ENCODE assay signal across 8 mouse cellular contexts in genomic region chr12:86421490-86421904, GRCm38 (mm10).
DNase-seq lines count a peak whose midpoint lies in the region; ATAC-seq and TF ChIP-seq lines count a peak whose summit lies in the region.

No protein-coding gene starts in this region.

- peak overlapping the region; percentile 32 for H3K9ac ChIP-seq in embryonic facial prominence, embryonic 14.5 days (ENCODE audit: low read depth, low read length)
- H3K9ac ChIP-seq in heart, embryonic 16.5 days (ENCODE audit: low read length): peak overlapping the region; percentile 71
- peak overlapping the region; percentile 53 for H3K9ac ChIP-seq in liver, adult 2 months (ENCODE audit: low read depth, low read length)

- peak; percentile 72; the same call in 1 of the 2 replicates for ATAC-seq in embryonic facial prominence, embryonic 14.5 days (ENCODE audit: low read depth)
- peak; percentile 87 for ATAC-seq in heart, embryonic 16.5 days (replicated peaks; ENCODE audit: extremely low read depth, insufficient read depth, low FRiP score)

- peaks cover 75% of the 10 kb centered on the region for H3K27me3 ChIP-seq in embryonic facial prominence, embryonic 14.5 days (replicated peaks; ENCODE audit: control insufficient read depth, insufficient read depth, low read length)
- peaks cover 53% of the 10 kb centered on the region for H3K27me3 ChIP-seq in heart, embryonic 16.5 days (ENCODE audit: control insufficient read depth, insufficient read depth, low read length)
- H3K27me3 ChIP-seq in liver, adult 2 months (ENCODE audit: control insufficient read depth, insufficient read depth, low read length): peaks cover 11% of the 10 kb centered on the region

- WGBS in lung, adult 2 months: 2% methylated on average over 37 of the region's 37 CpGs
- WGBS in embryonic facial prominence, embryonic 14.5 days: 0% methylated on average over 35 of the region's 37 CpGs
- WGBS in heart, embryonic 16.5 days: under 1% methylated on average over 34 of the region's 37 CpGs
- under 1% methylated on average over 37 of the region's 37 CpGs for WGBS in liver, adult 2 months
- WGBS in olfactory bulb, adult 2 months: under 1% methylated on average over 37 of the region's 37 CpGs

- H3K27ac ChIP-seq in embryonic facial prominence, embryonic 14.5 days (replicated peaks; ENCODE audit: low read depth, low read length): no peak overlapping the region
- H3K27ac ChIP-seq in heart, embryonic 16.5 days (ENCODE audit: low read length): no peak overlapping the region
- no peak overlapping the region for H3K27ac ChIP-seq in liver, adult 2 months (replicated peaks; ENCODE audit: insufficient read depth, low read depth, low read length)
- no peak overlapping the region for H3K27ac ChIP-seq in olfactory bulb, adult 2 months (ENCODE audit: insufficient read depth, low read depth, low read length)

- TF ChIP-seq POLR2A in lung, adult 2 months (IDR thresholded peaks at IDR 0.05; ENCODE audit: borderline replicate concordance, extremely low read depth, low read depth, low read length): no peak
- TF ChIP-seq POLR2A in liver, adult 2 months (IDR thresholded peaks at IDR 0.05; ENCODE audit: extremely low read depth, insufficient read depth, low read length): no peak
- no peak for TF ChIP-seq POLR2A in olfactory bulb, adult 2 months (IDR thresholded peaks at IDR 0.05; ENCODE audit: insufficient read depth, low read depth, low read length)

- H3K4me1 ChIP-seq in lung, adult 2 months (ENCODE audit: control insufficient read depth, insufficient read depth, low read length): peaks cover 2% of the 10 kb centered on the region; the same call in 1 of the 2 replicates
- no peaks in the 10 kb centered on the region for H3K4me1 ChIP-seq in embryonic facial prominence, embryonic 14.5 days (ENCODE audit: control insufficient read depth, insufficient read depth, low read length)
- peaks cover 16% of the 10 kb centered on the region for H3K4me1 ChIP-seq in heart, embryonic 16.5 days (ENCODE audit: control insufficient read depth, insufficient read depth, low read length)
- H3K4me1 ChIP-seq in liver, adult 2 months (ENCODE audit: control insufficient read depth, insufficient read depth, low read length): peaks cover 5% of the 10 kb centered on the region
- H3K4me1 ChIP-seq in olfactory bulb, adult 2 months (ENCODE audit: control insufficient read depth, insufficient read depth, low read length): peaks cover 30% of the 10 kb centered on the region

- H3K79me2 ChIP-seq in liver, adult 2 months (ENCODE audit: control insufficient read depth, insufficient read depth, low read length): no peaks in the 10 kb centered on the region

- H3K9me3 ChIP-seq in embryonic facial prominence, embryonic 14.5 days (ENCODE audit: control insufficient read depth, low read length): no peaks in the 10 kb centered on the region
- H3K9me3 ChIP-seq in heart, embryonic 16.5 days (replicated peaks; ENCODE audit: control insufficient read depth, low read length): no peaks in the 10 kb centered on the region

- H3K4me2 ChIP-seq in embryonic facial prominence, embryonic 14.5 days (ENCODE audit: low read depth, low read length): peak overlapping the region; percentile 77
- H3K4me2 ChIP-seq in heart, embryonic 16.5 days (ENCODE audit: low read depth, low read length): peak overlapping the region; percentile 82

- no peaks in the 10 kb centered on the region for H3K36me3 ChIP-seq in embryonic facial prominence, embryonic 14.5 days (ENCODE audit: control insufficient read depth, insufficient read depth, low read length)
- no peaks in the 10 kb centered on the region for H3K36me3 ChIP-seq in heart, embryonic 16.5 days (ENCODE audit: control insufficient read depth, insufficient read depth)
- no peaks in the 10 kb centered on the region for H3K36me3 ChIP-seq in liver, adult 2 months (ENCODE audit: control insufficient read depth, insufficient read depth, low read length)

- no peak for DNase-seq in lung, adult 2 months
- no peak for DNase-seq in lung, postnatal 25 days (ENCODE audit: low spot score)
- DNase-seq in embryonic facial prominence, embryonic 14.5 days (ENCODE audit: low spot score): peak; percentile 57
- peak; percentile 76 to 88 for DNase-seq in kidney, postnatal 25 days
- DNase-seq in liver, adult 2 months (ENCODE audit: extremely low read depth, low read depth, low spot score): peak; percentile 63
- no peak for DNase-seq in natural killer cell, adult 2 months (ENCODE audit: low spot score in 2 of 2)

- no peak for TF ChIP-seq CTCF in lung, adult 2 months (IDR thresholded peaks at IDR 0.05; ENCODE audit: insufficient read depth, low read length)
- no peak for TF ChIP-seq CTCF in liver, adult 2 months (IDR thresholded peaks at IDR 0.05; ENCODE audit: low read depth, low read length)
- no peak for TF ChIP-seq CTCF in olfactory bulb, adult 2 months (IDR thresholded peaks at IDR 0.05; ENCODE audit: insufficient read depth, low read depth, low read length)

- H3K4me3 ChIP-seq in lung, adult 2 months (replicated peaks; ENCODE audit: extremely low read depth, low read depth, low read length): peak overlapping the region; percentile 21
- peak overlapping the region; percentile 44 for H3K4me3 ChIP-seq in embryonic facial prominence, embryonic 14.5 days (ENCODE audit: low read depth, low read length)
- peak overlapping the region; percentile 63 for H3K4me3 ChIP-seq in heart, embryonic 16.5 days (ENCODE audit: low read length)
- H3K4me3 ChIP-seq in liver, adult 2 months (ENCODE audit: insufficient read depth, low read depth, low read length): peak overlapping the region; percentile 75
- peak overlapping the region; percentile 49 for H3K4me3 ChIP-seq in olfactory bulb, adult 2 months (ENCODE audit: insufficient read depth, low read depth, low read length)

Comparison
In these comparisons a context has a peak if more than half of its experiments do, and no peak if none do; other contexts are left out.
1. DNase-seq: peak in embryonic facial prominence, embryonic 14.5 days (single experiment), kidney, postnatal 25 days (2 of 2) and liver, adult 2 months (single experiment); none in lung, adult 2 months (single experiment), lung, postnatal 25 days (single experiment) and natural killer cell, adult 2 months (0 of 2).
2. H3K4me3 ChIP-seq: peak in every context shown above with its lines; median percentile 75 in liver, adult 2 months; 63 in heart, embryonic 16.5 days; 49 in olfactory bulb, adult 2 months; 44 in embryonic facial prominence, embryonic 14.5 days; 21 in lung, adult 2 months.
3. Peak in every context shown above with its lines, with median percentiles within 50 percentile points of each other: H3K9ac ChIP-seq.